Mouse (Mus musculus) retina, postnatal 7 days (tissue): Measurements from ENCODE around the gene Esrra.

Experiments used
- DNase-seq: peaks from one replicate; pipeline ENCODE4 v3.0.0-alpha.2; 2012; ENCODE audit warnings: low read depth, low spot score

Gene Esrra

DNA sequence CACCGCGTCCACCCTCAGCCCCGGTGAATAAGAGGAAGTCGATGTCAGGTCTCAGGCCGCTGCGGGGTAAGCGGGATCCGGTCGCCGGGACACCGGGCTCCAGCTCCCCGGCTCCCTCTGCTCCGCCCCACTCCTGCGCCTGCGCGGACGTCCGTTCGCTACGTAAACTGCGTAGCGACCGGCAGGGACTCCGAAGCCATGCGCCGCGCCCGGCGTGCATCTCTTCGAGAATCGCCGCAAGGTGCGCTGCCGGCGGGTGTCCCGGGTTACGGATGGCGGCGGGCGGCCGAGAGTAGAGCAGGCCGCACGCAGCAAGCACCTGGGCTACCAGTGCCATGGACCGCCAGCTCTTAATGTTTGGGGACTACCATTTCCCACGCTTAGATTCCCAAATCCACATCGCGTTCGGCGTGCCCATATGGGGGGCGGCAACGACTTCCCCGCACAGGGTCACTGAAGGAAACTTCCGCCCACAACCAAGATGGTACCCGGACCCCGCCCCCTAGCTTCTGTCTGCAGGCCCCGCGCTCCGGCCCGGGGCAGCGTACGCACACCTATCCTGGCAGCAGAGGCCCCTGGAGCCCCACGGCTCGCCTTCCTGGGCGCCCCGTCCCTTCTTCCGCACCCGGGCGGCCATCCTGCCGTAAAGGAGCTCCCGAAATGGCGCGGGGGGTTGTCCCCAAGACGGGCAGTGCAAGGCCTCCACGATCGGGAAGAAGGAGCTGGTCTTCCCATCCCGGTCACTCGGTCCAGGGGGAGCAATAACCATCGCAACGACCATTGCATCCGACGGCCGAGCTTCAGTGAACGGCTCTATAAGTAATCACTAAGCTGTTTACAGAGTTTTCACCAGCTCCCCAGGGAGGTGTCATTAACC is 20.0 kb upstream of the Esrra start, which contains the start of gene Bad:
Gene Bad, plus strand, starts transcription at position 490 of the 877 bp plus-strand sequence.
- peak; percentile 94 for DNase-seq

DNA sequence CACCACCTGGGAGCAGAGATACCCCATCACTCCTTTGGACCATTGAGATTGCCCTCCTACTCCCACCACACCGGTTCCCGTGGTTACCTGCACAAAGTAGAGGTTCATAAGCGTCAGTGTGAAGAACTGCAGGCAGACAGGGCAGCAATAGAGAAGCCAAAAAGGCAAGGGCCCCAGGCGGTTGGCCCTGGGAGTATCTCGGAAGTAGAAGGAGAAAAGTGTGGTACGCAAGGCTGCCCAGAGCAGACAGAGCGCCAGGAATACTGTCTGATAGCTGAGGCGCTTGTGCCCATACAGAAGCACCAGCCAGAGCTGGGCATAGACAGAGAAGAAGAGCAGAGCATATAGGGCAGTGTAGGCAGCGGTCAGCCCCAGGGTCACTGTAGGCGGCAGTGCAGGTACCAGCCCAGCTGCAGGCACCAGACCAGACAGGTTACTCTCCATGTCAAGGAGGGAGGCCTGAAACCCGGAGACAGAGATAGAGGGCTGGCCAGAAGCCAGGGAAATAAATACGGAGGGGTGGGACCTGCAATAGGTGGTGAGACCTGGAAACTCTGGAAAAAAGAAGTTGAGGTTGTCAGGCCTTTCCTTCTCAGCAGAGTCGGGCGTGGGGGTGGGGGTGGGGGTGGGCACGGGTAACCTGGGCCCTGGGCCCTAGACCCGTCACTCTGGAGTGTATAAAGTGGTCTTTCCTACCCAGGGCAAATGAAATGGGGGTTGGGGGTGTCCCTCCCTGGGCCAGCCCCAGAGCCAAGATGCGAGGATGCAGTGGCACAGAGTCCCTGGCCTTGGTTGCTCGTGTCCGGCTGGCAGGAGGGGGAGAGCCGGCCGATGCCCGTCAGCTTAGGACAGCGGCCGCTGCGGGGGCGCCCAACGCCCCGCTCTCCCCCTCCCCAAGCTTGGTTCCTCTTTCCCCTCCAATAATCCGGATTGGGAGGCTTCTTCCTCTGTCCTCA is 19.1 kb upstream of the Esrra start:
- DNase-seq, result no peak

DNA sequence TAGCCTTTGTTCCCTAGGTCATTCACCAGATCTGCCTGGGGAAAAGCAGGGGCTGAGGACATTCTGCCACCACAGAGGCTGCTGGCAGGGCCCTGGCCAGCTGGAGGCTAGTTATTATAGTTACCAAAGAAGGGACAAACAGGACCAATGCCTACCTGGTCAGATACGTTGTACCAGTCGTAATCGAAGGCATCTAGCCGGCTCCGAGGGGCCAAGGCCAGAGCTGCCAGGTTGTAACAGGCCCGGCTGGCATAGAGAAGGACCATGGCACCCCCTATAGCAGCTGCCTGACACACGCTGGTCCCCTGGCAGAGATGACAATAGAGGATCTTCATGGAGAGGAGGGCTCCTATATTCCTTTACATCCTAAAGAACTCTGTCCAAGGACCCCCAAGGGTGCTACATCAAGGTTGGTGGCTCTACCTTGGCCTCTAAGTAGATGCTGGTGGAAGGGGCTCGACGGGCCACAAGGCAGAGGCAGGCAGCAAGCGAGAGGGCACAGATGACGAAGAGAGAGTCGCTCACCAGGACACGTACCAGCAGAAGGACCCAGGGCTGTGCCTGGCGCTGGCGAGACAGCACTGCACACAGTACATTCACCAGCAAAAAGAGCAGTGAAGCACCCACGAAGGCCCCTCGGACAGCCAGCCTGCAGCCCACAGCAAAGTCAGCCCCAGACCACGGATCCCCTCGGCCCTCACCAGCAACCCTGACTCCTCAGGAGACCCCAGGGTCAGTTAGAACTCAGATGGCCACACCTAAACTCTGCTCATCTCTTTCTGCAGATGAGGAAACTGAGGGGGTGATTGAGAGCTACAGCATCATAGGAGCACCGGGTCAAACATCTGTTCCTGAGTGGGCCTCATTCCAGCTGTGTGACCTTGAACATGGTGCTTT is 17.7 kb upstream of the Esrra start:
- DNase-seq, result no peak

DNA sequence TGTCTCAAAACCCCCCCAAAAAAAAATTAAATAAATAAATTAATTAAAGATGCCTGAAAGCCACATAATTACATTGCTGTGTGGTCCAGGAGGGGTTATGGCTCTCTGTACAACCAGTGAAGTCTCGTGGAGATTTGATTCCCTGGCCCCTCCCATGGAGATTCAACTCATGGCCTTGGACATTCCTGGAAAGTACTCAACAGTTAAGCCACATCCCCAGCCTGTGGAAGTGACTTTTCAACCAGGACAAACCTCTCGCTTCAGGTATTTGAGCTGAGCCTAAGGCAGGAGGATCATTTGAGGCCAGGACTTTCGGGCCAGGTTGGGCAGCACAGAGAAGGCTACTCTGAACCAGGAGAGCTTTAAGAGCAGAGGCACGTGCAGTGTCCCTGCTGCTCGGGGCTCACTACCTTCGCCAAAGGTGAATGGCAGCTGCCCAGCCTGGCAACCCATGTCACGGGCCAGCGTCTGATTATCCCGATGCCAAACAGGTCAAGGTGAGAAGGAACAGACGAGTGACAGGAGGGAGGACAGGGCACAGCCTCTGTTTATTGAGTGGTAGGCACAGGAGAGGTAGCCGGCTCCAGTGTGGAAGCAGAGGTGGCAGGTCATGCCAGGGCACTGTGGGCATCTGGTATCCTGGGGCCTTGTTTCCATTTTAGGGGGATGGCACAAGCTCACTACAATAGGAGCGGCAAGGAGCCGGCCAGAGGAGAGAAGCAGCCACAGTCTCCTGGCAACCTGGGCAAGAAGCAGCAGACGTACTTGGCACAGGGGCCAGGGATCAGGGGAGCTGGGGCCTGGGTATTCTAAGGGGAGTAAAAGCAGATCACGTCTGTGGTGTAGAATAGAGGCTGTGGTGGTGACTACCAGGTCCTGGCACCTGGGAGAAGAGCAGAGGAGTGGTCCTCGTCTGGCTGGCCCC is 16.2 kb upstream of the Esrra start:
- DNase-seq, result no peak

DNA sequence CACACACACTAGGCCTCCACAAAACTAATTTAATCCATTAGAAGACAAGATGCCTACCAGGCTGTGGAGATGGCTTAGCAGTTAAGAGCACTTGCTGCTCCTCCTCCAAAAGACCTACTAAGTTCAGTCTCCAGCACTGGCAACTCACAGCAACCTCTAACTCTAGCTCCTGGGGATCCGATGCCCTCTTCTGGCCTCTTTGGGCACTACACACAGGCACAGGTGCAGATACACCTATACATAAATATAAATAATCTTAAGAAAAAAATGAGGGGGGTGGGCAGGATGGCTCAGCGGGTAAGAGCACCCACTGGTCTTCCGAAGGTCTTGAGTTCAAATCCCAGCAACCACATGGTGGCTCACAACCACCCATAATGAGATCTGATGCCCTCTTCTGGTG is 14.7 kb upstream of the Esrra start:
- no peak for DNase-seq

DNA sequence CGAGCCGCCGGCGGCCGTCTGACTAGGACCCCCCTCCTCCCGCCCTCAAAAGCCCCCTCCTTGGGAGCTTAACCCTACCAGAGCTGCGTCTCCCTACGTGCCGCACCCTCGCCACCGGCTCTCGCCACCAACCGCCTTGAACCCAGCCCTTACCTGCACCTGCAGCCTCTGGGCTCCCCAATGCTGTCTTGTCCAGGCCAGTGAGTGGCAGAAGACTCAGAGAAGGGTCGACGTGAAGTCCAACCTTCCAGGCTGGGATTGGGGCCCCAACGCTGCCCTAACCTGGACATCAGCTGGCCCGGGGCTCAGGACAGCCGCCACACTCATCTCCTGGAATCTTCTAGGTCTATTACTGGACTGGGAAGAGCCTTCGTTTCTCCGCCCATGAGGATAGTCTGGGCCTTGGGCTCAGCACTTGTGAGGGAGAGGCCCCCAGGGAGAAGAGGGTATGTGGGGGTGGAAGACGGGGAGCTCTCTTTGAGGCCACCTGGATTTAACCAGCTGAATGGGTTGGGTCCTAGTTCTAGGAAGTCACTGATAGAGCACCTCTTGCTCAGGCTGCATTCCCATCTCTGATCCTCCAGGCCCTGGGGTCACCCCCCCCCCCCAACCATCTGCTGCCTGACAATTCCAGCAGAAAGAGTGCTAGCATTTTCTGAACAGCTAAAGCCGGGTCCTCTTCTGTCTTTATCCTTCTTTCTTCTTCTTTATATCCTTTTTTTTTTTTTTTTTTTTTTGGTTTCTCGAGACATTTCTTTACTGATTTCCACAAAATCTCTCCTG is 12.8 kb upstream of the Esrra start, which contains the start of gene Kcnk4:
Gene Kcnk4, minus strand, starts transcription at position 321 of the 783 bp plus-strand sequence.
- DNase-seq, result no peak

DNA sequence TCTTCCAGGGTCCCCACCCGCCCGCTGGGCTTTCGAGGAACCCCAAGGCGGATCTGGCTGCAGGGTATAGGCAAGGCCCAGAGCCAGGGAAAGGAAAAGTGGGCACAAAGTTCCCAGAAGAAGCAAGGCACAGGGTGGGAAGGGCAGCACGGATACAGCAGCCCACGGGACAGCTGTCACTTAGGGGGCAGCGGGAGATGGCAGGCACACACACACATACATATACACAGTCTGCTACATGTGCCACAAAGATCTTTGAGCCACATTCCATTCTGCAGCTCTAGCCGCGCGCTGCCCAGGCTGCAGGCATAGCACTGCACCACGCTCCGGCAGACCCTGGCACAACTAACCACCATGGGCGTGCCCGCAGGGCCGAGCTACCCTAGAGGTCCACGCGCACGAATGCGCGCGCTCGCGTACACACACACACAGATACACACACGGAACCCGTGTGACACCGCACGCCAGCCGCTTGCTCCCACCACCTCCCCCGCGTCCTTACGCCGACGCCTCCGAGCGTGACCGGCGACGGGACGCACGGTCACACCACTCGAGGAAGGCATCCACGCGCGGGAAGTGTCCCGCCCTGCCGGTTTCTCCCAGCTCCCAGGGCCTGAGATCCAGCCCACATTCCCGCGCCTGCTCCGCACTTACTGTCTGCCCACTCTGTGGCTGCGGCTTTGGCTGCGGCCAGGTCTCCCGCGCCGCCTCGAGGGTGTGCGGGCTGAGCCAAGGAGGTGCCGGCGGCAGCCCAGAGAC is 12.0 kb upstream of the Esrra start:
- no peak for DNase-seq

DNA sequence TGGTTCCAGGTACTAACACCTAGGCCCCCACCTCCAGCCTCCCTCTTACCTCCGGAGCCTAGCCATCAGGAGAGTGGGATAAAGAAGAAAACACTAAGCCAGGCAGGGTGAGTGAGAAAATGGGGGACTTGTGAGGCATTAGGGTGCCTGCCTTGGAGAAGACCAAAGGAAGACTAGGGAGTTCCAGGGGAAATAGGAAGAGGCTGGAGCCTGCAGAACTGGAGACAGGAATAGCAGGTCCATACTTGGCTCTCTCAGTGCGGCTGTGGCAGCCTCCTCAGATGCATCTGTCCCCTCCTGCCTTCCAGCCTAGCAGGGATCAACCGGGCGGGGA is 11.5 kb upstream of the Esrra start:
- no peak for DNase-seq

DNA sequence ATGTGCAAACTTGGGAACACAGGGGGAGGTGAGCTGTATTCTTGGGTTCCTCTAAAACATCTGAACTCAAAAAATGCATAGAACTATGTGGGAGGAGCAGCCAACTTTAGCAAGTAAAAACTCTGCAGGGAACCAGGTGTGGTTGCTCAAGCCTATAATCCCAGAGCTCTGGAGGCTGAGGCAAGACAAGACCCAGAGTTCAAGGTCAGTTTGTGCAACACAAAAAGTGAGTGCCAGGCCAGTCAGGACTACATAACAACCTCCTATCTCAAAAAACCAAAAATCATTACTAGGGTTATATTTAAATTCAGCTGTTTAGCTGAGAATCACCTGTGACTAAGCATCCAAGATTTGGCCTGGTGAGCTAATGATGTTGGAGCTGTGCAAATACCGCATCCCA is 10.4 kb upstream of the Esrra start:
- DNase-seq, result no peak

DNA sequence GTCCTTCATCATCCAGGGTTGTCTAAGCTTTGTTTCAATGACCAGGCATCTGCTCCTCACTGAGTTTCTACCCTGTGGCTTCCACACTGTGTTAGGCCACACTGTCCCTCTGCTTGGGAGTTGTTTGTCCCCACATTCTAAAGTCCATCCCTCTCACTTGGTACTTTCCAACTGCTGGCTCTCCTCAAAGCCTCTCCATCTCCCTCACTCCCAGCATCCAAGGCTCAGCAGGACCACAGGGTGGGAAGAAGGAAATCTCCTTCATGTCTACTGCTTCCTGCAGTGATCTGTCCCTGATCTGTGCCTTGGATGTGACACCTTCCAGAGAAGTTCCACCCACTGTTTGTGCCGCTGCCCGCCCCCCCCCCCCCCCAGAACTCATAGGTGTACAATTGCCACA is 9.4 kb upstream of the Esrra start:
- DNase-seq, result no peak

DNA sequence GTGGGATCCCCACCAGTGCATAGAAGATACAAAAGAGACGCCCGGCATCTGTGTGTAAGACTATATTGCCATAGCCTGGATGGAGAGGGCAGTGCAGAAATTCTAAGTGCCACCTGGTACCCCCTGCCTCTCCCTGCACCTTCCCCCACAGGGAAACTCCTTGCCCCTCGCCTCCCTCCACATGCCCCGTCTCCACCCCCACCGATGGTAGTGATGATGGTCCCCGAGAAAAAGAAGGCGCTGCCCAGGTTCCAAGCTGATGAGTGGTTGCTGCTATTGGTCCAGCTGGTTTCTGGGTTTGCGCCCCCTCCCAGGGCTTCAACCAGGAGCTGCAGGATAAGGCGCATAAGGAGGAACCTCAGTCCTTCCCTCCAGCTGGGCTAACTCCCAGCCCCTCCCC is 6.5 kb upstream of the Esrra start:
- DNase-seq, result no peak

DNA sequence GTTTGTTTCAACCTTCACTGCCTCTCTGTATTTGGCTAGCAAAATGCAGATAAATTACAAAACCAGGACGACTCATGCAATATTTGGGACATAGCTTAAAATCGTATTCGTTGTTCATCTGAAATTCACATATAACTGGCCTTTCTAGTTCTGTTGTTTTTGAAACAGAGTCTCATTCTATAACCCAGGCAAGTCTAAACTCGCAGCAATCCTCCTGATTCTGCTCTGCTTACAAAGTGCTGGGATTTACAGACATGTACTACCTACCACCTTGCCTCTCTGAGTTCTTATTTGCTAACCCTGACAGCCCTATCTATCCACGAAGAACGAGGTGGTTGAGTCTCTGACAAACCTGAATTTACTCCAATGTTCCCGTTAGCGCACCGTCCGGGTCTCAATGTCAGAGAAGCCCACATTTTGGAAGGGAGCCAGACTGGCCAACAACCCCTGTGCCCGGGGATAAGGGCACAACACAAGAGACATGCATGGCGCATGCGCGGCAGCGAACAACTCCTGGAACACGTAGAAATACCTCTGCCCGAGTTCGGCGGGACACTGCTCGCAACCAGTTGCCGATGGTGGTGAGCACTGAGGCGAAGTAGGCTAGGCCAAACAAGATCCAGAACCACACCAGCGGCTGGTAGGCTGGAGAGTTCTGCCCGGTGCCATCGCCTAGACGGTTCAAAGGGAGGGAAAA is 5.1 kb upstream of the Esrra start:
- DNase-seq, result no peak

DNA sequence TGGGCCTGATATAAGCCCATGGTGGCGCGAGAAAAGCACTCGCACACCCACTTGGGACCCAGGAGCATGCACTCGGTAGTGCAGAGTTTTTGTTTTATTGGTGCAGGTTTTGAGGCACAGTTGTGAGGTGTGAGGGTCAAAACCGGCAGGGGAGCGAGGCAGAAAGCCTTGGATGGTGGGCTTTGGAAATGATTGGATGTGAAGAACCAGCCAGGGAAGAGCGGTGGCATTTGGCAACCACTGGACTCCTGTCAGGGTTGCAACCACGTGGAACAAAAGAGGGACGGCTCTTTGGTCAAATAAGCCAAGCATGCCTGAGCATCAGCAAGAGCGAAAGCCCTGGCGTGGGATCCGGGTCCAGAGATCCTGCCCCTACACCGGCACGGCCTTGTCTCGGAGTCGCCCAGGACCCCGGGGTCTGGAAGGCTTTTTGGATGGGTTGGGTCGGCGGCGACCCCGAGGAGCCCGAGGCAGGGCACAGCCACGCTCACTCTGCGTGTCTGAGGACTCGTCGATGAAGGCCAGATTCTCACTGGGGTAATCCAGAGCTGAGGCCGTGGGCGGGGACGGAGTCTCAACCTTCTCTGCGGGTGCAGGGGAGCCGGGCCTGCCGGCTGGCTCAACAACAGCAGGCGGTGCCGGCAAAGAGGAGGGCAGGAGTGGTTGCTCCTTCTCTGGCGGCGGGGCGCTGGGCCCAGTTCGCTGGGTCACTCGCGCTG is 4.2 kb upstream of the Esrra start:
- no peak for DNase-seq

DNA sequence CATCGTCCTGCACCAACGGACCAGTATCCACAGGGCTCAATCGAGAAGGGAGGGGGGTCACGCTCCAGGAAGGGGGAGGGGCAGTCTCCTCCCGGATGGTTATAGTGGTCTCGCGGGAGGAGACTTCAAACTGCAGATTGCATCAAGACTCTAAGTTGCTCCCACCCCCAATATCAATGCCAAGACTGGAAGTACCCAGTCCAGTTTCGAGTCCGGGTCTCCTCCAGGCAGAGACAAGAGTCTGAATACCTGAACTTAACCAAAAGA is 3.6 kb upstream of the Esrra start, which contains the start of gene Catsperz:
Gene Catsperz, minus strand, starts transcription at position 74 of the 267 bp plus-strand sequence.
- no peak for DNase-seq

DNA sequence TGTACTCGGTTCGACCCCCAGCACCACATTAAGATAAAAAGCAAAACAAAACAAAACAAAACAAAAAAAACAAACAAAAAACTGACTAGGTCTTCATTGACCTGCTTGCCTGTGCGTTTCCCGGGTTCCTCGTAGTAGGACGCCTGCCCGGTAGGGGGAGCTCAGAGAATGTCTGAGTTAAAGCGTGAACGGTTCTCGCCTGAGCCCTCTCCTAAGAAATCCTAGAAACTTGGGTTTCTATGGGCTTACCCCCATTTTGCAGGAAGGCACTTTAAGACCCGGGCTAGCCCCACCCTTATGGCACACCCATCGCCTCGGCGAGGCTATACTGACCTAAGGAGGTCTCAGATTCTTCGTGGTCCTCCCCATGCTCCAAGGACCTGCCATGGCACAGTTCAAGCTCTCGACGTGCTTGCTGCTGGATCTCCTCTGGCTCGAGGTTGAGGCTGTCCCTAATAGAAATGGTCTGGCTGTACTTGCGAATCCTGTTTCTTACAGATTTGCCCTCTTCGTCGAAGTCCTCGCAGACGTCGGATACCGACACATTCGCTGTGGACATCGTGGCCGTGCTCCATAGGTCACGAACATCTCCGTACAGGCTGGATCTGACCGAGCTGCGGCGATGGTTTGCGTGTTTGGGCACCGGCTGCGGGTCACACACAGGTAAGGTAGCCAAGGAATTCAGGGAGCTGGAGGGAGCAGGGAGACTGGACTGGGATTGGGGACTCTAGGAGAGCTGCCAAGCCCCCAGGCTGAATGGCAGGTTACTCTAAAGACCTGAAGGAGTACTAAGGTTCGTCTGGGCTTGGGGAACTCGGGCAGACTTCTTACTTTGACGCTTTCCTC is 3.1 kb upstream of the Esrra start:
- DNase-seq, result no peak

DNA sequence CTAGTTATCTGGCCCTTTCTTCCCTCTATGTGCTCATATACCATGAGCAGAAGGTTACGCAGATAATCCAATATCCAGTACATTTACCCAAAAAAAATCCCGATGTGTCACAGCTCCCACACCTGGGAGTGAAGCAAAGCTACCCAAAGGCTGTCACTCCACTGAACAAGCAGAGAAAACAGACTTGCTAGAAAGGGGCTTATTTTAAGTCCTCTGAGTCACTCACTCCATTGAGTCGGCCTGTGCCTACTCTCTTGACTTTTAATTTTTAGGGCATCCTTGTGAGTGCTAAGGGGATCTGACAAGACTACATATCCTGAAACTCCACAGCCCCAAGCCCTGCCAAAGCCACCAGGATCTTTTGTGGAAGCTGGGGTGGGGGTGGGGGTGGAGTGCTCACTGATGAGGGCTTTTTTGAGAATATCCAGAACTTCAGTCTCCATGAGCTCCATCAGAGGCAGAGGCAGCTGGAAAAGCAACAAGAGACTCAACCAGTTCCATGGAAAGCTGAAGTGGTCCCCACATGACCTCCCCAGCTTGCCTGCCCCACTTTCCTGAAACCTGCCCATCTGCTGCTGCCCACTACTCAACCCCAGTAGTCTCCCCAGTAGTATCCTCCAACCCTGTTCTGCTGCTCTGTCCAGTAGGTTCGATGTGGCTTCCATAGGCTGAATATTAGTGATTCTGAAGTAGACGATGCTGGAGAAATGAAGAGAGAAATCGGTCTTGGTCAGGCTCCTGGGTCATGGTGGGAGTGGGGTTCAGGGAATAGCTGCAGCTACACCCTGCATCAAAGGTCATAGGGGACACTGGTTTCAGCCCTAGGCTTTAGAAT is 1.5 kb upstream of the Esrra start:
- DNase-seq, result no peak
